Mouse (Mus musculus): ENCODE results near the gene Hmx2.

DNA sequence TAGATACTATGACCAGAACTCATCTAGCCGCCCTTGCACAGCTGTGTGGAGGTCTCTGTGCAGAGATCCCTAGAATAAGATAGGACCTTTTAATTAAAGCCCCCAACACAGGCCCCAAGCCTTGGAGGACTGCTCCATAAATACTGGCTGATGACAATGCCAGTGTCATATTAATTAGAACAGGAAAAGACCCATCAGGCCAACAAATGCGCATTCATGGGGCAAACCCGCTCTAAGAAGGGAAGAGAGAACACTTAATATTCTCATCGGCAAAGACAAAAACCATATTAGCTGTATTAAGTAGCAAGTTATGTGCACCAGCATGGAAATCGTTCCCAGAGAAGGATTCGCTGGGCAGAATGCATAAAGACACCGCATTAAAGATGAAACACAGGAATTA lies 53.5 kb downstream of the Hmx2 start:
- TF ChIP-seq GATA1 (IDR thresholded peaks at IDR 0.05; ENCODE audit: borderline replicate concordance, low read length) (no peak), CTCF (IDR thresholded peaks at IDR 0.05; ENCODE audit: low read depth, low read length) (no peak), POLR2AphosphoS5 (IDR thresholded peaks at IDR 0.05; ENCODE audit: insufficient replicate concordance, low read depth, low read length) (no peak)

All from G1E (cell line).